Mouse (Mus musculus): ENCODE data around the gene Gatm.

- TF ChIP-seq CTCF (IDR thresholded peaks at IDR 0.05; ENCODE audit: low read depth, low read length) (no peak), EP300 (IDR thresholded peaks at IDR 0.05; ENCODE audit: insufficient read depth, low read depth, low read length) (no peak), POLR2A (IDR thresholded peaks at IDR 0.05; ENCODE audit: insufficient read depth, low read length) (no peak)
These were observed 39.8 kb downstream of the Gatm start for GRCm38 (mm10) chr2:122571326-122571725.

Measured in ES-Bruce4 (cell line).